Mouse (Mus musculus) induced T-regulatory cell, adult 2 months (primary cell): ENCODE data around the gene Dnase2b.
A peak's percentile ranks its signal among the peaks of the same experiment; 100 is the strongest.

Source experiments
- DNase-seq: peaks from one replicate; pipeline ENCODE4 v3.0.0-alpha.2; 2012; ENCODE audit warnings: low read depth

Dnase2b gene

DNA sequence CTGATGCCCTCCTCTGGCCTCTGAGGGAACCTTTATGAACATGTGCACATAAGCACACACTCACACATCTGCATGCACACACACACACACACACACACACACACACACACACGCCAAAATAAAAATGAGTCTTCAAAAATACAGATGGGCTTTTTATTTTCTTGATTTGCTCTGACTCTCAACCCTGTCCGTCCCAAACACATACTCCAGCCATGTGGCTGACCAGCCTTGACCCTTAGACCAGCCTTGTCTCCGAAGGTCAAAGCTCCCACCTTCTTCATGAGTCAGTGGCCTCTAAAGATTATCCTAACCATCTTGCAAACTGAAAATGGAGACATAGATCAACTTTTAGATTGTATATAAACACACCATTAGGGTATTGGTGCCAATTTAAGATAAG is 45.8 kb downstream of the Dnase2b start:
- no peak for DNase-seq

DNA sequence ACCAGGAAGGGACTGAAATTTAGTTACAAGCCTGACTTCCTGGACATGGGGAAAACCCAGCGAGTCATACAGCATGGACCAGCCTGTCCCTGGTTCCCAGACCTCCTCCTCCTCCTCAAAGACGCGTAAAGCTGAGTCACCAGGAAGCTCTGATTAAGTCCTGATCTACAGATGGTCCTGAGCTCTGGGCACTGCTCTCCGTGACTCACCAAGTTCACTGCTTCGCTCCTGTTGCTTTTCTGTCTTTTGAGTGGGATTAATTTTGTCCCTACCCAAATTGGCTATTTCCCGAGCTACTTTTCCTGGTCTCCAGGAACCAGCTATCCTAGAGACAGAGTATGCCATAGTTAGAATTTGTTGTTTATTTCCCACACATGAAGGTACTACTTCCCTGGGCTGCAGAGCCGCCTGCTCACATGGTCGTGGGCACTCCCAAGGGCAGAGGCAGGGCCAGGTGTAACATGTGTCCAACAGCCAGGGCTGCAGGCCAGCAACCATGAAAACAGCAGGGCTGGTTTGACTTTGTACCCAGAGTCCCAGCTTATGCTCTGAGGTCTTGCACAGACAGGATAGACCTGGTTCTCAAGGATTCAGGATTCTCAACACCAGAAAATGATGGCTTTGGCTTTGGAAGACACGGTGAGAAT is 47.4 kb downstream of the Dnase2b start:
- DNase-seq: no peak

DNA sequence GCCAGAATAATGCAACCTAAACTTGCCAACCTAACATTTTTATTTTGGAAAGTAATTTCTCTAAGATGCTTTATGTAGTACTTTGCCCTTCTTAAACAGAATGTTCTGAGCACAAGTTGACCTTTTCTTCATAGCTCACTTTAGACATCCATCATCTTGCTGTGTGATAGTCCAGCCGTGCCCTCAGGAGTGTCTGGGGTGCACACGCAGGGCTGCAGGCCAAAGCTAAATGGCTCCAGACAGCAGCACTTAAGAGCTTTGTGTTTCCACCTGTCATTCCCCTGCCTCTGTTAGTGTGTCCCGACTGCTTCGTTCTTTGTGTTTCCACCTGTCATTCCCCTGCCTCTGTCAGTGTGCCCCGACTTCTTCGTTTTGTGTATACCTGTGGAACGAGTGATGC is 48.0 kb downstream of the Dnase2b start:
- no peak for DNase-seq

DNA sequence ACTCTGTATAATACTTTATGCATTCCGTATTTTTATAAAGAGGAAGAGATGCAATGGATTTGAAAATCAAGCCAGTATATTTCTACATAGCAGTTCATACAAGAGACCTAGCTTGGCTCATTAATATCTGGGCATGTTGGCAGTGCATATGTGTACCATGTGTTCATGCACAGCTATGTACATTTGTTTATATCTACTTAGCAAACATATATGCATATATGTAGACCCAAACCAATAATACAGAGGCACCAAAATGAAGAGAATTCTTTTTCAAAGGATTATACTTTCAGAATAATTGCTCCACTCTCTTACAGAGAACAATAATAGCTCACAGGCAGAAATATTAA is 50.4 kb downstream of the Dnase2b start:
- no peak for DNase-seq

DNA sequence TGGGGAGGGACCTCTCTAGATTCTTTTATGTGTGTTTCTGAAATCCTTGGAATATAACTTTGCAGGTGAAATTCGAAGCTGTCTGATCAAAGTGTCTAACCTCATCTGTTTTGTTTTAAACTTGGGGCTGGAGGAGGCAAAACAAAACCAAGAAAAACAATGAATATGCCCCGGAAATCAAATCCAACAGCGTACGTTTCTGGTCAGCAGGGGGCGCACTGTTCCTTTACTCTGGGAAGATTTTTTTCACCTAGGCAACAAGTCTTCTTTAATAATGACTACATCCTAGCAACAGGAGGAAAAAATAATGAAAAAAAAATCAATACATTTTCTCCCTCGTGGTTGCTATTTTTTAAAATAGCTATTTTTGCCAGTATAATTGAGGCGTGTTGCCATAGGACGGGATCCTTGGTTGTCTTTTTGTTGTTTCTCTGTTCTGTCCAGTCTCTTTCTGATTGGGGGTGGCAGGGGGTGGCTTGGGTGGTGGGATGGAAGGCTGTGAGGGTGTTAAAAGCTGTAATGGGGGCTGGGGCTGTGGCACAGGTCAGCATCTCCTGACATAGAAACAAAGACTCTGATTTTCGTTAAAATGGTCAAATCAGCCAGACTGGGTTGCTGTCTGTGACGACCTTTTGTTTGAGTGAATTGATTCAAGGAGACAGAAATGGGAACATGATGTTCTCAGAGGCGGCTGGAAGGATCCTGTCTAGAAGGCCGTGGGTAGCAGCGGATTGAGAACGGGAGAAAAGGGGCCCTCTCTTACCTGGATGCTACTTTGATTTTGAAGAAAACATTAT is 50.9 kb downstream of the Dnase2b start:
- peak; percentile 89 for DNase-seq

DNA sequence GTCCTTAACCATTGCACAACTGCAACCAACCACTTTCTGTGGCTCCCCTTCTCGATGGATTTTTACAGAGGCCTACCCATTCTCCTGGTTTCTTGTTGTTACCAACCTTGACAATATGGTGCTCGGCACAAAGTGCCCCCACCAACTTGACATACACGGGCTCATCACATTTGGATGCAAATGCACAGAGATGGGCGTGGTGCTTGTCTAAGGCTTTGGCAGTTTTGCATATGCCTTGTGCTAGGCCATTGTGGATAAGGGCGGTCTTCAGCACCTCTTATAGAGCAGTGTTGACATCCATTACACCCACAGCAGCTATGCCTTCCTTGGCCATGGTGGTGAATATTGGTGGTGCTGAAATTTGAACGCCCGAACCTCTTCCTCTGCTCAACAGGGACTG is 52.5 kb downstream of the Dnase2b start:
- no peak for DNase-seq

- no peak for DNase-seq
Observed at GRCm38 (mm10) chr3:146557507-146557906, 57.9 kb downstream of the Dnase2b start.

- DNase-seq: no peak
Observed at GRCm38 (mm10) chr3:146556567-146556966, 58.8 kb downstream of the Dnase2b start.

DNA sequence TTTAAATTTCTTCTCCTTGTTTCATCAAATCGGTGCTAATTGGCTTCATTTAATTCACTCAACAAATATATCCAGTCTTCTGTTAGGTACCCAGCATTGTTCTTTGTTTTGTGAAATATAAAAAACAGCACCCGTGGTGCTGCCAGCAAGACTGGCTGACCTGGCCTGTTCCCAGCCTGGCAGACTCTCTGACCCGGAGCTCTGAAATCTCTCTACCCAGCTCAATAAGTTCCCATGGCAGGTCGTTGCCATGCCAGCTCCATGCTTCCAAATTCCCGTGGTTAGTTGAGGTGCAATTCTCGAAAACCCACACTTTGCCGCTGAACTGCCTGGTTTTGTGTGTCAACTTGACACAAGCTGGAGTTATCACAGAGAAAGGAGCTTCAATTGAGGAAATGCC is 60.6 kb downstream of the Dnase2b start:
- no peak for DNase-seq

DNA sequence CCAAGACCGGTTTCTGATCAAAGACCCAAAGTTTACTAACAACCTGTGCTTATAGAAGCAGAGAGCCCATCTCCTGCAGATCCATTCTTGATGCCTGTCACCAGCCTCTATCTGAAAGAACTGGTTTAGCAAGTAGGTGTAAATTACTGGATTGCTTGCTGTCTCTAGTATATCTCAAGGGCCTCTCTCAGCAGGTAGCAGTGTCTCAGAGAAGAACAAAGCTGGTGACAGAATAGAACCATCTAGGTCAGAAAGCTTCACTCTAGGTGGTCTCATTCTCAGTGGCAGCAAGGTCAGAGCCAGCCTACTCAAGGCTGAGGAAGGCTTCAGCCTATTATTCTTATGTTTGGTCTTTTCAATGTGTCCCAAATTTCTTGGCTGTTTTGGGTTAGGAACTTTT is 71.8 kb downstream of the Dnase2b start:
- DNase-seq: no peak

- no peak for DNase-seq
Observed at GRCm38 (mm10) chr3:146540521-146541273, 74.7 kb downstream of the Dnase2b start.

DNA sequence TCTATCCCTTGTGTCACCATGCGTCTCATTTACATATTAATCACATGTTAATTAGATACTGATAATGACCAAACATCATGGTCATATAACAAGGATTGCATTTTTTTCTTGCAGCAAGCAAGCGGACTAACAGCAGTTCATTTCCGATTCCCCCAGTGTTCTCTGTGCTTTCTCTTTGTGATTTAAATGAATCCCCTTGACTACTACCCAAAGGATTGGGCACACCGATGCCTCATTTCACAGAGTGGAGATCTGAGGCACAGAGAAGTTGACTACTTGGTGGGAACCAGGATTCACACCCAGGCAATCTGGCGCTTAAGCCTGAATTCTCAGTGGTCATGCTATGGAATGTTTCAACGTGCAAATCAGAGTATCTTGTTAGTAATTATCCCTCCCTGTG is 80.4 kb downstream of the Dnase2b start:
- DNase-seq: no peak
